Mouse (Mus musculus) kidney, embryonic 14.5 days (tissue): Measurements from ENCODE around the gene Utrn. TPM values are rescaled to one million over a fixed set of nuclear protein-coding genes. Genes with fewer than 3 reads are reported as not detected.

ENCODE experiments used
- ATAC-seq: fragments of 200-750 bp; cut with Nextera tagmentation; 2 replicates; pipeline ENCODE4 v1.8.0; 2017; ENCODE audit warnings: moderate number of reproducible peaks, mild to moderate bottlenecking, moderate TSS enrichment, moderate library complexity; ENCODE audit not compliant: low FRiP score, low TSS enrichment
- H3K27ac ChIP-seq: fragments of 300-500 bp; sonication (generic); 2 replicates; pipeline ENCODE4 v1.5.1; 2014; ENCODE audit warnings: low read depth, mild to moderate bottlenecking, low read length, moderate library complexity, mixed read lengths
- H3K27me3 ChIP-seq: fragments of 300-500 bp; sonication (generic); 2 replicates; pipeline ENCODE4 v1.6.1; 2014; ENCODE audit warnings: mild to moderate bottlenecking, low read length; ENCODE audit not compliant: control insufficient read depth, insufficient read depth
- H3K36me3 ChIP-seq: fragments of 300-500 bp; sonication (generic); 2 replicates; pipeline ENCODE4 v1.6.1; 2014; ENCODE audit warnings: low read length, mixed read lengths; ENCODE audit not compliant: control insufficient read depth, insufficient read depth
- H3K4me1 ChIP-seq: fragments of 300-500 bp; sonication (generic); 2 replicates; pipeline ENCODE4 v1.6.1; 2014; ENCODE audit warnings: low read length, mixed read lengths; ENCODE audit not compliant: control insufficient read depth, insufficient read depth
- H3K4me2 ChIP-seq: fragments of 300-500 bp; sonication (generic); replicated peaks from 2 replicates; pipeline ENCODE4 v1.6.1; 2014; ENCODE audit warnings: low read depth, mild to moderate bottlenecking, low read length
- H3K4me3 ChIP-seq: fragments of 300-500 bp; sonication (generic); 2 replicates; pipeline ENCODE4 v1.5.1; 2014; ENCODE audit warnings: mild to moderate bottlenecking, low read length
- H3K9ac ChIP-seq: fragments of 300-500 bp; sonication (generic); 2 replicates; pipeline ENCODE4 v1.6.1; 2014; ENCODE audit warnings: low read depth, mild to moderate bottlenecking, low read length, moderate library complexity
- H3K9me3 ChIP-seq: fragments of 300-500 bp; sonication (generic); 2 replicates; pipeline ENCODE4 v1.6.1; 2016; ENCODE audit warnings: low read length; ENCODE audit not compliant: control insufficient read depth
- whole genome bisulfite sequencing: fragments of 180-500 bp; shearing (Covaris S2); extraction: QIAGEN DNeasy Blood & Tissue Kit; methylation state at CpG from one replicate; pipeline ENCODE4 v1.1.7; 2014; 5-methylcytosine and 5-hydroxymethylcytosine counted together
- polyA plus RNA-seq: library from polyadenylated mRNA; unstranded; fragments of >200 nt; fragmentation: Nextera tagmentation; extraction: Ambion mirVana; gene quantifications from 2 replicates; pipeline ENCODE4 v1.2.1, GENCODE M21; 2014

The Utrn gene
- polyA plus RNA-seq, 1 experiment from 2014 or later = 91.4 TPM

- peak overlapping the region; percentile 3; the same call in 1 of the 2 replicates for H3K27ac ChIP-seq
- H3K4me2 ChIP-seq = no peak overlapping the region
- peak; percentile 45; the same call in 1 of the 2 replicates for ATAC-seq
- 62% methylated on average over 1 of the region's 1 CpGs for WGBS
- no peaks in the 10 kb centered on the region for H3K36me3 ChIP-seq
- no peak overlapping the region for H3K9ac ChIP-seq
- H3K4me3 ChIP-seq = no peak overlapping the region
- no peaks in the 10 kb centered on the region for H3K9me3 ChIP-seq
- no peaks in the 10 kb centered on the region for H3K27me3 ChIP-seq
- no peaks in the 10 kb centered on the region for H3K4me1 ChIP-seq
These were observed 35.0 kb downstream of the Utrn start for GRCm38 (mm10) chr10:12834215-12834614.

DNA sequence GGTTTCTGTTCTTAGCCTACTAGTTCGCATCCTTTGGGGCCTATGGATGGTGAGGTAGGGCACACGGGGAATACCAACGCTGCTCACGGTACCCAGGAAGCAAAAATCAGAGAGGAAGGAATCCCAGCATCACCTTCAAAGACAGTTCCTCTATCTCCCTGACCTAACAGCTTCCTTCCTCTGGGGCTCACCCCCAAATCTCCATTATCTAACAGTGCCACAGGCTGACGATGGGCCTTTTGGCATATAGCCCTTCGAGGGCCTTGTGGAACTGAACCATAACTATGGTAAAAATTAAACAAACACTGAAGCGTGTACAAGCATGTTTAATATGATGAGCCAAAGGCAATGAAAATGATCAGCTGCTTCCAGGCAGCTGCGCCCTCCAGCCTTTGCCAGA is 37.0 kb downstream of the Utrn start:
- H3K9ac ChIP-seq = no peak overlapping the region
- H3K4me1 ChIP-seq = peaks cover 3% of the 10 kb centered on the region; the same call in 1 of the 2 replicates
- no peaks in the 10 kb centered on the region for H3K36me3 ChIP-seq
- WGBS = 84% methylated on average over 8 of the region's 8 CpGs
- H3K27me3 ChIP-seq = no peaks in the 10 kb centered on the region
- no peak for ATAC-seq
- H3K27ac ChIP-seq = no peak overlapping the region
- no peak overlapping the region for H3K4me2 ChIP-seq
- H3K9me3 ChIP-seq = no peaks in the 10 kb centered on the region
- no peak overlapping the region for H3K4me3 ChIP-seq

DNA sequence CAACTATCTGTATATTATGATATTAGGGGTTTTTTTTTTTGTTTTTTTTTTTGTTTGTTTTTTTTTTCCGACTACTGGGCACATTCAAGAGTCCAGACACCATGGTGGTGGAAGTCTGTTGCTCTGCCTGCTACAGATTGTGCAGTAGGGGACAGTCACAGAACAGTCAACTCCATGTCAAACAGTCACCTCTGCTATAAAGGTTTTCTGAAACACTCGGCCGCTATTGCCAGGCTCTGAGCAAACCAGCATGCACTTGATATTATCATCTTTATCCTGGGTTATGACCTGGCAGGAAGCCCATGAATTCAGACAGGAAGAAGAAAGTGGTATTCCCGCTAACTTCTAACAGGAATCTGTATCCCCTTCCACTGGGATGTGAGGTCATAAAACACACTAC is 41.4 kb downstream of the Utrn start:
- no peak overlapping the region for H3K4me3 ChIP-seq
- H3K27me3 ChIP-seq = no peaks in the 10 kb centered on the region
- H3K4me1 ChIP-seq = peaks cover 14% of the 10 kb centered on the region; the same call in 1 of the 2 replicates
- no peaks in the 10 kb centered on the region for H3K9me3 ChIP-seq
- H3K36me3 ChIP-seq = no peaks in the 10 kb centered on the region
- ATAC-seq = no peak
- H3K27ac ChIP-seq = peak overlapping the region; percentile 3; the same call in 1 of the 2 replicates
- no peak overlapping the region for H3K9ac ChIP-seq
- WGBS = 60% methylated on average over 4 of the region's 4 CpGs
- no peak overlapping the region for H3K4me2 ChIP-seq

GRCm38 (mm10) chr10:12827306-12827705 is 41.9 kb downstream of the Utrn start:
- ATAC-seq = no peak
- WGBS = 76% methylated on average over 3 of the region's 3 CpGs
- no peak overlapping the region for H3K4me2 ChIP-seq

GRCm38 (mm10) chr10:12826760-12827281 is 42.3 kb downstream of the Utrn start:
- Histone ChIP-seq H3K9me3 (no peaks in the 10 kb centered on the region), H3K4me2 (no peak overlapping the region), H3K4me3 (no peak overlapping the region), H3K27me3 (no peaks in the 10 kb centered on the region), H3K36me3 (no peaks in the 10 kb centered on the region), H3K27ac (no peak overlapping the region; the same call in 1 of the 2 replicates), H3K9ac (no peak overlapping the region), H3K4me1 (peaks cover 14% of the 10 kb centered on the region; the same call in 1 of the 2 replicates)
- ATAC-seq = 0 out of 2 replicates have a peak, but pooled peaks have one; percentile 51
- WGBS = 57% methylated on average over 6 of the region's 6 CpGs

More at GRCm38 (mm10) chr10:12827306-12827705, 41.9 kb downstream of the Utrn start:
- H3K9me3 ChIP-seq = no peaks in the 10 kb centered on the region
- H3K4me3 ChIP-seq = no peak overlapping the region
- no peaks in the 10 kb centered on the region for H3K27me3 ChIP-seq
- peaks cover 14% of the 10 kb centered on the region; the same call in 1 of the 2 replicates for H3K4me1 ChIP-seq
- no peaks in the 10 kb centered on the region for H3K36me3 ChIP-seq
- no peak overlapping the region for H3K9ac ChIP-seq
- peak overlapping the region; percentile 3; the same call in 1 of the 2 replicates for H3K27ac ChIP-seq

DNA sequence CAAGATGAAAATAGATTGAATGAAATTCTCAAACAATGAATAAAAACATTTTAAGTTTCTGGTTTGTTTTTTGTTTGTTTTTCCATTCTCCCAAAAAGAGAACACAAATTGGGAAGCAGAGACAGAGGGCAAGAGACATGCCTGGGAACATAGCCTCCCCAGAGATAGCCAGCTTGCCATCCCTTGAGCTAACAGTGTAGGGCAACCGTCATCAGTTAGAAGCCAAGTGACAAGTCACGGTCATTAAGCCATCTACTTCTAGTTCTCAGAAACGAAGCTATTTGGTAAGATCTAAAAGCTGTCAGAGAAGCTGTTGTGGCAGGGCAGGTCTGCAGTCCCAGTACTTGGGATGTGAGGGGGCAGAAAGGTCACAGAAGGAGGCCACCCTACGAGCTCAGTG is 44.8 kb downstream of the Utrn start:
- 23% methylated on average over 4 of the region's 4 CpGs for WGBS
- Histone ChIP-seq H3K4me3 (no peak overlapping the region), H3K4me1 (peaks cover 14% of the 10 kb centered on the region; the same call in 1 of the 2 replicates), H3K9me3 (no peaks in the 10 kb centered on the region), H3K27ac (no peak overlapping the region), H3K27me3 (no peaks in the 10 kb centered on the region), H3K9ac (no peak overlapping the region), H3K4me2 (no peak overlapping the region), H3K36me3 (no peaks in the 10 kb centered on the region)
- ATAC-seq = no peak

DNA sequence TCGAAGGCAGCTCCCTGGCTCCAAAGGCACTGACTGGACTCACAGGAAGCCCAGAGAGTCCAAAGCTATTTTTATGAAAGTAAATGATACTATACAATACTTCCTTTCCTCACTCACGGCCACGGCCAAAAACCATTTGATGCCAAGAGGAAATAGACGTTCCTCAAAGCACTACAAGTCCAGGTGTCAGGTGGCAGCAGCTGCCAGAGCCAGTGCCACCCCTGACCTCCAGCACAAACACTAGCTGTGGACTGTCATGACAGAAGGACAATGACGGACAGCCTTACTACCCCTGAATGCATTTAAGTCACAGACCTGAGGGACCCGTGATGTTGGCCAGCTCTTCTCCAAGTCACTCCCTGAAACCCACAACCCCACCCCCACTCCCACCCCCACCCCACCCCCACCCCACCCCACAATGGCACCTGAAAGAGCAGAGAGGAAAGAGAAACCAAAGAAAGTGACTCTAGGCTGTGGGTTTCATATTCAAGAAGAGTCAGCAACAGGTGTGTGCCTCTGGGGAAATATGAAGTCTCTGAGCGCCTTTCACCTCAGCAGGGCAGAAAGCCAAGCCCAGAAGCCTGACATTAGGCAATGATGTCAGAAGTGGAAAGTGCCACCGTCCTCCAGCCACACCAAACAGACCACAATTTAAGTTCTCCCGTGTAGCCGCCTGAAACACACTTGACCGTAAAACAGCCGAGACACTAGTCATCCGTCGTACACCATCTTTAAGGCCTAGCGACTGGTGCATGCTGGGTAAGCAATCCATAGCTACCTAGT is 45.5 kb downstream of the Utrn start:
- no peak overlapping the region for H3K9ac ChIP-seq
- H3K4me1 ChIP-seq = peaks cover 14% of the 10 kb centered on the region; the same call in 1 of the 2 replicates
- WGBS = 58% methylated on average over 15 of the region's 15 CpGs
- H3K27me3 ChIP-seq = no peaks in the 10 kb centered on the region
- H3K4me2 ChIP-seq = no peak overlapping the region
- H3K4me3 ChIP-seq = no peak overlapping the region
- H3K27ac ChIP-seq = no peak overlapping the region
- H3K36me3 ChIP-seq = no peaks in the 10 kb centered on the region
- H3K9me3 ChIP-seq = no peaks in the 10 kb centered on the region
- 0 out of 2 replicates have a peak, but pooled peaks have one; percentile 56 for ATAC-seq

DNA sequence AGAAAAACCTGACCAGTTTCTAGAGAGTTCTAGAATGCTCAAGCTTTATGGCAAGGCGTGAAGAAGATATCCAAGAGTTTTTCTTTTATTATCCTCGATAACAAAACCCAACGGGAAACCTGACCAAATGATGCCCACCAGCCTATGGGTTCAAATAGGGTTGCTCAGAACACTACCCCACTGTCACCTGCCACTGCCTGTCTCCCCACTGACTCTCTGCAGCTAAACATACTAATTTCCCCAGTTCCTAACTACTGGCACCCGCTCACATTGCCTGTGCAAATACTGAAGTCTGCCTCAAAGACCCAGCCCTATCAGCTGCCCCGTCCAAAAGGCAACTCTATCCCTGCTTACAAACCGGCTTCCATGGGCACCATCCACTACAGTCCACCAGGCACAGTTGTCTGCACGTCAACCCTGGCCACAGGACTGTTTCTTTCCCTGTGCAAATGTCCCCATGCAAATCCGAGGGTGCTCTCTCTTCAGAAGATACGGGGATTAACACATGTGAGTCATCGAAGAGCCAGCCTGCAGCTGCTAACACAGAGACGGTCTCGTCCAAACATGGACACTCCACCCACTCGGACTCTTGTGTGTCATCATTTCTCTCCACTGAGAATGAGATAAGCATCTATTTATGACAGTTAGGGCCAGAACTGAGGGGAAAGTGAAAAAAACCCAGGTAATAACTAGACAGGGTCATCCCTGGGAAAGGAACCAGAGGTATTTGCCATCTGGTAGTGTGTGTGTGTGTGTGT is 48.0 kb downstream of the Utrn start:
- Histone ChIP-seq H3K36me3 (no peaks in the 10 kb centered on the region), H3K4me1 (0 out of 2 replicates have a peak, but pooled peaks cover 12% of the 10 kb centered on the region), H3K9ac (no peak overlapping the region), H3K4me3 (no peak overlapping the region), H3K9me3 (no peaks in the 10 kb centered on the region), H3K27me3 (no peaks in the 10 kb centered on the region), H3K27ac (no peak overlapping the region), H3K4me2 (no peak overlapping the region)
- ATAC-seq = no peak
- WGBS = 90% methylated on average over 13 of the region's 13 CpGs
